Mouse (Mus musculus): ENCODE measurements around the gene Cdc42se1. TPM values are rescaled to one million over a fixed set of nuclear protein-coding genes. Genes with fewer than 3 reads are reported as not detected.

Cdc42se1 gene
- total RNA-seq, 1 experiment from 2014 or later = 191 TPM

DNA sequence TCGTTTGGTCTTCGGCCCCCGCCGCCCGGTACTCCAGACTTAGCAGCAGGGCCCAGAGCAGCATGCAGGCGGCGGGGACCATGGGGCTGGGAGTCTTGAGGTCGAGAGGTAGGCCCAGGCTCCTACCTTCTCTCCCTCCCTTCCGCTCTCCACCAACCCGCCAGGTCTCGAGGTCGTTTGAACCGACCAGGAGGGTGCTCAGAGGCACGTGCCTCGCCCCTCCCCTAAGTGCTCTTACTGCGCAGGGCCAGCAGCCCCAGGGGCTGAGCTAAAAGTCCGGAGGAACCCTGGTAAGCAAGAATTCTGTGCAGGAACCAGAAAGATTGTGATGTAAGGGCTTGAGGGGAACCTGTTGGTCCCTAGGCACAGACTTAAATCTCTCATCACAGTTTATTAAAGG is 12.4 kb downstream of the Cdc42se1 start:
- no peak for ATAC-seq (replicated peaks; ENCODE audit: insufficient number of reproducible peaks, low FRiP score, low TSS enrichment, poor library complexity, severe bottlenecking)

- ATAC-seq (replicated peaks; ENCODE audit: insufficient number of reproducible peaks, low FRiP score, low TSS enrichment, poor library complexity, severe bottlenecking) = no peak
Observed at GRCm38 (mm10) chr3:95241498-95241897, 13.0 kb downstream of the Cdc42se1 start, which contains the start of gene Gm128. TSS of gene Gm128 (minus strand) at chr3:95241598.

- ATAC-seq (replicated peaks; ENCODE audit: insufficient number of reproducible peaks, low FRiP score, low TSS enrichment, poor library complexity, severe bottlenecking) = no peak
Observed at GRCm38 (mm10) chr3:95243086-95243485, 14.6 kb downstream of the Cdc42se1 start.

GRCm38 (mm10) chr3:95246465-95247231 is 18.1 kb downstream of the Cdc42se1 start:
- ATAC-seq (replicated peaks; ENCODE audit: insufficient number of reproducible peaks, low FRiP score, low TSS enrichment, poor library complexity, severe bottlenecking) = no peak

DNA sequence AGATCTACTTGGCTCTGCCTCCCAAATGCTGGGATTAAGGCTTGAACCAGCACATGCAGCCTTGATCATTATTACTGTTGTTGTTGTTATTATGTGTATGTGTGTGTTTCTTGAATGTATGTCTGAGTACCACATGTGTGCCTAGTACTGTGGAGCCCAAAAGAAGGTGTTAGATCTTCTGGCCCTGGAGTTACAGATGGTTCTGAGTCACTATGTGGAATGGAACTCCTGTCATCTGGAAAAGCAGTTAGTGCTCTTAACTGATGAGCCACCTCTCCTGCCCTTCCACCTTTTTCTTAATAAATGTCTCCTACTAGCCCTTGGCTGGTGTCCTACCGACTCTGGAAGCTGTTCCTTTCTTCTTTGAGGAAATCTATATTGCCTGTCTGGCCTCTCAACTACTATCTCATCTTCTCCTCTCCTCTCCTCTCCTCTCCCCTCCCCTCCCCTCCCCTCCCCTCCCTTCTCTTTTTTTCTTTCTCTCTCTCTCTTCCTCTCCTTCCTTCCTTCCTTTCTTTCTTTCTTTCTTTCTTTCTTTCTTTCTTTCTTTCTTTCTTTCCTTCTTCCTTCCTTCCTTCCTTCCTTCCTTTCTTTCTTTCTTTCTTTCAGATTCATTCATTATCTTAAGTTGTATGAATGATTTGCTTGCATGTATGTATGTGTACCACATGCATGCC is 19.3 kb downstream of the Cdc42se1 start:
- no peak for ATAC-seq (replicated peaks; ENCODE audit: insufficient number of reproducible peaks, low FRiP score, low TSS enrichment, poor library complexity, severe bottlenecking)

- ATAC-seq (replicated peaks; ENCODE audit: insufficient number of reproducible peaks, low FRiP score, low TSS enrichment, poor library complexity, severe bottlenecking) = no peak
Observed at GRCm38 (mm10) chr3:95250361-95250760, 21.8 kb downstream of the Cdc42se1 start.

GRCm38 (mm10) chr3:95250783-95251424 is 22.4 kb downstream of the Cdc42se1 start, which contains the start of gene Bnipl:
TSS of gene Bnipl (minus strand) at chr3:95251193.
- ATAC-seq (replicated peaks; ENCODE audit: insufficient number of reproducible peaks, low FRiP score, low TSS enrichment, poor library complexity, severe bottlenecking) = no peak

- ATAC-seq (replicated peaks; ENCODE audit: insufficient number of reproducible peaks, low FRiP score, low TSS enrichment, poor library complexity, severe bottlenecking) = no peak
Observed at GRCm38 (mm10) chr3:95256931-95257330, 28.4 kb downstream of the Cdc42se1 start.

- no peak for ATAC-seq (replicated peaks; ENCODE audit: insufficient number of reproducible peaks, low FRiP score, low TSS enrichment, poor library complexity, severe bottlenecking)
Observed at GRCm38 (mm10) chr3:95261975-95262374, 33.4 kb downstream of the Cdc42se1 start.

DNA sequence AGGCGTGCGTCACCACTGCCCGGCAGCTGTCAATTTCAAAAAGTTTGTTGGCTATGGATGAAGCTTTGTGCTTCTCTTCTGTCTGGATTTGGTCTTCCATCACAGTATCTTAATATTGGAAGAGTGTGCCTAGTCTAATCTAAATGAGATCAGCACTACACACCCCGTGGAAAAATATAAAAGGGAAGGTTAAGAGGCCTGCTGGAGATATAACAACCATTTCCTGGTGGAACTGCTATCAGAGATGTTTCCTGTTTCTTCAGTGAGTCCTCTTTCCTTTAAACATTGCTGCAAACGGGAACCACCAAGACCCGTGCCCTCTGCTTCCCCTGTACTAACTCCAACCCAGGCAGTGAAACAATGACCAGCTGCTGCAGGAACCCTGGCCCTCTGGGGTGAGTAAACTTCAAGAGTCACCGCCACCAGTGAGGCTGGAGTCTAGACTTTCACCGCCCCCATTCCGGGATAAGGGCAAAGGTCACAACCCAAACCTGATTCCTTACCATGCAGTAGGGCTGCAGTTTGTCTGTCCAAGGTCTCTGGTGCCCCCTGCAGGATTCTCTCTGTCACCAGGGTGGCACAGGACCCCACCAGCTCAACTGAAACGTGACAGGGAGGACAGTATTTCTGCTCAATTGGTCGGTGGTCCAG is 34.7 kb downstream of the Cdc42se1 start:
- ATAC-seq (replicated peaks; ENCODE audit: insufficient number of reproducible peaks, low FRiP score, low TSS enrichment, poor library complexity, severe bottlenecking) = peak; percentile 79; the same call in 1 of the 2 replicates

GRCm38 (mm10) chr3:95264724-95265123 is 36.2 kb downstream of the Cdc42se1 start:
- ATAC-seq (replicated peaks; ENCODE audit: insufficient number of reproducible peaks, low FRiP score, low TSS enrichment, poor library complexity, severe bottlenecking) = no peak

GRCm38 (mm10) chr3:95266052-95266451 is 37.5 kb downstream of the Cdc42se1 start:
- no peak for ATAC-seq (replicated peaks; ENCODE audit: insufficient number of reproducible peaks, low FRiP score, low TSS enrichment, poor library complexity, severe bottlenecking)

- ATAC-seq (replicated peaks; ENCODE audit: insufficient number of reproducible peaks, low FRiP score, low TSS enrichment, poor library complexity, severe bottlenecking) = no peak
Observed at GRCm38 (mm10) chr3:95267855-95268254, 39.3 kb downstream of the Cdc42se1 start.

DNA sequence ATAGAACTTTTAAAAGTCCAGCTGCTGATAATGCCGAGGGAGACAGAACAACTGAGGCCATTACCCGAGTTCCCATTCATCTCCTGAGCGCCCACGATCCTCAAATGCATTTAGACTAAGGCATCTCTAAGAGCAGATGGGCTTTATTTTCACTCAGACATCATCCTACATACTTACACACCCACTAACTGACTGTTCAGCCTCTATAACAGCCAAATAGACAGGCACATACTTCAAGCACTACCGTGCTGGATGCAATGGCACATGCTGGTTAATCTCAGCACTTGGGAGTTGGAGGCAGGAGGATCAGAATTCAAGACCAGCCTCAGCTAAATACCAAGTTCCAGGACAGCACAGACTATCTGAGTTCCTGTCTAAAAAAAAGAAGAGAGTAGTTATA is 41.3 kb downstream of the Cdc42se1 start:
- no peak for ATAC-seq (replicated peaks; ENCODE audit: insufficient number of reproducible peaks, low FRiP score, low TSS enrichment, poor library complexity, severe bottlenecking)

GRCm38 (mm10) chr3:95270766-95271364 is 42.3 kb downstream of the Cdc42se1 start:
- no peak for ATAC-seq (replicated peaks; ENCODE audit: insufficient number of reproducible peaks, low FRiP score, low TSS enrichment, poor library complexity, severe bottlenecking)

DNA sequence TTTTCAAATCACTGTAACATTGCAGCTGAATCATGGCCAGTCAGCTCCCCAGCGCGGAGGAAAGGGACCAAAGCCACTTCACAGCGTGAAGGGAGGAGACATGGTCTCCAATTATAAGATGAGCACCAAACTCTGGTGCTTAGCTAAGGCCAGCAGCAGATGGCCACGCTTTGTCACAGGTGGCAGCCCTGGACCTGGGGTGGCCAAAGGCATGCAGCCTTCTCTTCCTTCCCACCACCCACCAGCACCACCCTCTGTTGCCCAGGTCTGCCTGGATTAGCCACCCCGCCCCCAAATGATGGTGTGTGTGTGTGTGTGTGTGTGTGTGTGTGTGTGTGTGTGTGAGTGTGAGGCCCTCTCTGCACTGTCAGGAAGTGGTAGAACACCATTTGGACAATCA is 44.9 kb downstream of the Cdc42se1 start:
- ATAC-seq (replicated peaks; ENCODE audit: insufficient number of reproducible peaks, low FRiP score, low TSS enrichment, poor library complexity, severe bottlenecking) = no peak

DNA sequence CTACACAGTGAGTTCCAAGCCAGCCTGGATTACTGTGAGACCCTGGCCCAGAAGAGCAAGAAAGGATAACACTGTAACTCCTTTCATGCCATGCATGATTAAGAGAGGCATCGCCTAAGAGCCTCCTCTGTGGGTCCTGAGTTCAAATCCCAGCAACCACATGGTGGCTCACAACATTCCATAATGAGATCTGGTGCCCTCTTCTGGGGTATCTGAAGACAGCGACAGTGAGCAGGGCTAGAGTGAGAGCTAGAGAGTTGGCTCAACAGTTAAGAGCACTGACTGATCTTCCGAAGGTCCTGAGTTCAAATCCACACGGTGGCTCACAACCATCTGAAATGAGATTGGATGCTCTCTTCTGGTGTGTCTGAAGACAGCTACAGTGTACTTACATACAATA is 45.9 kb downstream of the Cdc42se1 start:
- ATAC-seq (replicated peaks; ENCODE audit: insufficient number of reproducible peaks, low FRiP score, low TSS enrichment, poor library complexity, severe bottlenecking) = no peak

GRCm38 (mm10) chr3:95275161-95275560 is 46.6 kb downstream of the Cdc42se1 start:
- ATAC-seq (replicated peaks; ENCODE audit: insufficient number of reproducible peaks, low FRiP score, low TSS enrichment, poor library complexity, severe bottlenecking) = no peak

GRCm38 (mm10) chr3:95276428-95276934 is 47.9 kb downstream of the Cdc42se1 start:
- ATAC-seq (replicated peaks; ENCODE audit: insufficient number of reproducible peaks, low FRiP score, low TSS enrichment, poor library complexity, severe bottlenecking) = no peak
